8 mouse cellular contexts compared by ENCODE assay signal in the genomic region with DNA sequence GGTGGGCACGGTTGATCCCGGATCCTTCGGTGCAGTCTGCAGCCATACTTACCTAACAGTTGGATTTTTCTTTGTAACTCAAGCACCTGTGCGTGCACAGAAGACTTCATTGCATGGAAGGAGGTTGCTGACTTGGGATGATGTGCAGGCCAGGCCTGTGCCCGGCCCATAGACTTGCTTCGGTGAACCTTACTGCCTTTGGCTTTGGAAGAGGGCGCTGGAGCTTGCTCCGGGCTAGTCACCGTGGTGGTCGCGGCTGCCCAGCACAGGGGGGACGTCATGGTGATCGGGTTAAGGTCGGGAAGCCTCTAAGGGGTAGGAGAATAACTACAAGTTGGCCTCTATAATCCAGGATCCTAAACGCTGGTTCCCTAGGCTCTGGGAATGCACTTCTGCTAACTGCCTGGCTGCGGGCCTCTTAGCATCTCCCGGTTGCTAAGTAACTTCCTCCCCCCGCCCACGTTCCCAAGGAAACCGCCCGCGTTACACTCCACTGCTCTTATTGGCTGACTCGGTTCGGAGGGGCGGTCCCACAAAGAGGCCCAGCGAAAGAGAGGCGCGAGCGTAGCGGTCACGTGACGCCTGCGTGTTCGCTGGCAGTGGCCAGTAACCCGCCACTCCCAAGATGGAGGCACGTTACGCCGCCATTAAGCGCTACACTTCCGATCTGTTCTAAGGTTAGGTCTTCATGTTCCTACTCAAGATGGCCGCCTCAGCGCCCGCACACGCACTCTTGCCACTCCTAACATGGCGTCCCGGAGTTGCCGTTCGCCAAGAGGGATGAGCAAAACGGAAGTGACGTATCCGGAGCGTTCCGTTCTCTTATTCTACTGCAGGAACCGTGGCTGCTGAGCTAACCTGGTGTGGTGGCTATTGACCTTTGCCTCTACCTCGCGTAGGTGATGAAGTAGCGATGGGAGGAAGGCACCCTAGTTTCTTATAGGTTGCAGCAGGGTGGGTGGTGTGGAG. TPM values are rescaled to one million over a fixed set of nuclear protein-coding genes. Genes with fewer than 3 reads are reported as not detected.
DNase-seq lines count a peak whose midpoint lies in the region; ATAC-seq and TF ChIP-seq lines count a peak whose summit lies in the region.

A gene (minus strand): TSS at position 441 of the 969 bp plus-strand sequence.
A gene (plus strand): TSS at position 613 of the 969 bp plus-strand sequence.

- H3K27me3 ChIP-seq in embryonic facial prominence, embryonic 15.5 days, result no peaks in the 10 kb centered on the region
- H3K27me3 ChIP-seq in limb, embryonic 14.5 days (ENCODE audit: control insufficient read depth, insufficient read depth, low read length), result no peaks in the 10 kb centered on the region
- no peaks in the 10 kb centered on the region for H3K27me3 ChIP-seq in midbrain, postnatal 0 days (ENCODE audit: insufficient read depth, low read length)

- H3K27ac ChIP-seq in bone marrow, adult 2 months (ENCODE audit: control insufficient read depth, insufficient read depth, low read depth, low read length, poor library complexity), result peak within 1 kb of the TSS; percentile 17
- H3K27ac ChIP-seq in embryonic facial prominence, embryonic 15.5 days (replicated peaks), result peak within 1 kb of the TSS; percentile 72
- H3K27ac ChIP-seq in limb, embryonic 14.5 days (replicated peaks; ENCODE audit: low read depth, low read length), result peak within 1 kb of the TSS; percentile 29; the same call in 1 of the 2 replicates
- H3K27ac ChIP-seq in midbrain, postnatal 0 days (ENCODE audit: low read depth, low read length), result peak within 1 kb of the TSS; percentile 79

- no peak for TF ChIP-seq POLR2A in bone marrow, adult 2 months (IDR thresholded peaks at IDR 0.05; ENCODE audit: borderline replicate concordance, control insufficient read depth, low read depth, low read length)
- TF ChIP-seq POLR2A in limb, embryonic 14.5 days (IDR thresholded peaks at IDR 0.05; ENCODE audit: borderline replicate concordance, extremely low read depth, insufficient read depth, insufficient read length), result peak; percentile 52; the same call in 1 of the 2 replicates

- DNase-seq in 416B (ENCODE audit: low read depth), result peak; percentile 100
- DNase-seq in heart, adult 8-10 months (ENCODE audit: low spot score), result peak; percentile 99
- DNase-seq in kidney, adult 9 months, result peak; percentile 100
- peak; percentile 100 for DNase-seq in limb, embryonic 14.5 days (ENCODE audit: low spot score)
- DNase-seq in midbrain, postnatal 0 days (ENCODE audit: low spot score), result peak; percentile 100
- peak; percentile 94 to 97 for DNase-seq in spleen, postnatal 14 days (ENCODE audit: low spot score in 2 of 2)

- ATAC-seq in embryonic facial prominence, embryonic 15.5 days (ENCODE audit: insufficient number of reproducible peaks, low FRiP score, low TSS enrichment, low read depth), result peak; percentile 99
- ATAC-seq in limb, embryonic 14.5 days (ENCODE audit: low FRiP score, low read depth), result peak; percentile 99
- ATAC-seq in midbrain, postnatal 0 days (ENCODE audit: low FRiP score), result peak; percentile 99

- 8% methylated on average over 57 of the region's 57 CpGs for WGBS in bone marrow, adult 2 months
- 6% methylated on average over 57 of the region's 57 CpGs for WGBS in embryonic facial prominence, embryonic 15.5 days
- 6% methylated on average over 57 of the region's 57 CpGs for WGBS in limb, embryonic 14.5 days
- 5% methylated on average over 57 of the region's 57 CpGs for WGBS in midbrain, postnatal 0 days

- H3K36me3 ChIP-seq in embryonic facial prominence, embryonic 15.5 days, result peaks cover 34% of the 10 kb centered on the region
- H3K36me3 ChIP-seq in limb, embryonic 14.5 days (ENCODE audit: control insufficient read depth, insufficient read depth, low read length), result peaks cover 33% of the 10 kb centered on the region
- peaks cover 16% of the 10 kb centered on the region for H3K36me3 ChIP-seq in midbrain, postnatal 0 days (ENCODE audit: insufficient read depth, low read length)

- no peak; the same call in 1 of the 2 replicates for TF ChIP-seq CTCF in bone marrow, adult 2 months (IDR thresholded peaks at IDR 0.05; ENCODE audit: control insufficient read depth, insufficient read depth, low read length)
- TF ChIP-seq CTCF in midbrain, postnatal 0 days (IDR thresholded peaks at IDR 0.05), result 0 out of 2 replicates have a peak, but pooled peaks have one; percentile 15

- H3K4me2 ChIP-seq in embryonic facial prominence, embryonic 15.5 days (replicated peaks), result peak within 1 kb of the TSS; percentile 80
- peak within 1 kb of the TSS; percentile 79 for H3K4me2 ChIP-seq in limb, embryonic 14.5 days (replicated peaks; ENCODE audit: low read depth, low read length, severe bottlenecking)
- H3K4me2 ChIP-seq in midbrain, postnatal 0 days (ENCODE audit: low read depth, low read length, poor library complexity, severe bottlenecking), result peak within 1 kb of the TSS; percentile 72

- H3K9me3 ChIP-seq in embryonic facial prominence, embryonic 15.5 days (replicated peaks), result no peaks in the 10 kb centered on the region
- no peaks in the 10 kb centered on the region for H3K9me3 ChIP-seq in limb, embryonic 14.5 days (ENCODE audit: control insufficient read depth, low read length)
- H3K9me3 ChIP-seq in midbrain, postnatal 0 days (ENCODE audit: low read length), result no peaks in the 10 kb centered on the region

- H3K9ac ChIP-seq in embryonic facial prominence, embryonic 15.5 days, result peak within 1 kb of the TSS; percentile 62
- peak within 1 kb of the TSS; percentile 59 for H3K9ac ChIP-seq in limb, embryonic 14.5 days (ENCODE audit: low read depth, low read length, severe bottlenecking)
- peak within 1 kb of the TSS; percentile 79 for H3K9ac ChIP-seq in midbrain, postnatal 0 days (replicated peaks; ENCODE audit: low read length, poor library complexity, severe bottlenecking)

- peaks cover 3% of the 10 kb centered on the region for H3K4me1 ChIP-seq in bone marrow, adult 2 months (ENCODE audit: control insufficient read depth, insufficient read depth, low read length)
- H3K4me1 ChIP-seq in embryonic facial prominence, embryonic 15.5 days, result peaks cover 29% of the 10 kb centered on the region
- peaks cover 17% of the 10 kb centered on the region for H3K4me1 ChIP-seq in limb, embryonic 14.5 days (ENCODE audit: control insufficient read depth, insufficient read depth, low read length)
- H3K4me1 ChIP-seq in midbrain, postnatal 0 days (ENCODE audit: insufficient read depth, low read length), result peaks cover 11% of the 10 kb centered on the region; the same call in 1 of the 2 replicates

- peak within 1 kb of the TSS; percentile 88 for H3K4me3 ChIP-seq in bone marrow, adult 2 months (replicated peaks; ENCODE audit: control insufficient read depth, low read depth, low read length)
- H3K4me3 ChIP-seq in embryonic facial prominence, embryonic 15.5 days (replicated peaks), result peak within 1 kb of the TSS; percentile 73
- peak within 1 kb of the TSS; percentile 61 for H3K4me3 ChIP-seq in limb, embryonic 14.5 days (replicated peaks; ENCODE audit: low read length)
- H3K4me3 ChIP-seq in midbrain, postnatal 0 days (ENCODE audit: low read depth, low read length), result peak within 1 kb of the TSS; percentile 70

RNA-seq across cellular contexts. Expression of the first gene that starts in this region (rescaled TPM):
- polyA plus RNA-seq in bone marrow, adult 2 months (2011; ENCODE audit: insufficient read depth, insufficient read length, low replicate concordance, missing spikeins), result not detected in 2 replicates
- 5.8 and 11.3 TPM in 2 replicates for polyA plus RNA-seq in embryonic facial prominence, embryonic 15.5 days (2015; fragmentation: Nextera tagmentation; extraction: Ambion mirVana)
- not detected for total RNA-seq in heart, adult 8-10 months (2022)
- 1.2 and 1.3 TPM in 2 replicates for polyA plus RNA-seq in limb, embryonic 14.5 days (2012; rRNA removed)
- polyA plus RNA-seq in limb, embryonic 14.5 days (2014; fragmentation: Nextera tagmentation; extraction: Ambion mirVana), result 0.37 and 1.2 TPM in 2 replicates
- 4.3 and 5.8 TPM in 2 replicates for total RNA-seq in midbrain, postnatal 0 days (2014; rRNA removed)
- 5.0 and 5.1 TPM in 2 replicates for polyA plus RNA-seq in midbrain, postnatal 0 days (2015; fragmentation: Nextera tagmentation; extraction: Ambion mirVana)

RNA-seq across cellular contexts. Expression of the second gene that starts in this region (rescaled TPM):
- polyA plus RNA-seq in bone marrow, adult 2 months (2011; ENCODE audit: insufficient read depth, insufficient read length, low replicate concordance, missing spikeins), result 20.8 and 35.2 TPM in 2 replicates
- polyA plus RNA-seq in embryonic facial prominence, embryonic 15.5 days (2015; fragmentation: Nextera tagmentation; extraction: Ambion mirVana), result 116 and 118 TPM in 2 replicates
- total RNA-seq in heart, adult 8-10 months (2022), result 10 to 100 TPM; 61.9 to 67.3 (median 65.5) TPM
- polyA plus RNA-seq in limb, embryonic 14.5 days (2012; rRNA removed), result 156 and 188 TPM in 2 replicates
- polyA plus RNA-seq in limb, embryonic 14.5 days (2014; fragmentation: Nextera tagmentation; extraction: Ambion mirVana), result 89.0 and 103 TPM in 2 replicates
- 71.9 and 85.8 TPM in 2 replicates for total RNA-seq in midbrain, postnatal 0 days (2014; rRNA removed)
- 62.8 and 64.9 TPM in 2 replicates for polyA plus RNA-seq in midbrain, postnatal 0 days (2015; fragmentation: Nextera tagmentation; extraction: Ambion mirVana)

Comparison
In these comparisons a context has a peak if more than half of its experiments do, and no peak if none do; other contexts are left out.
1. Peak in every context shown above with its lines: DNase-seq, ATAC-seq, H3K4me3 ChIP-seq and H3K27ac ChIP-seq.
2. H3K27ac ChIP-seq: peak in every context shown above with its lines; median percentile 79 in midbrain, postnatal 0 days; 72 in embryonic facial prominence, embryonic 15.5 days; 29 in limb, embryonic 14.5 days; 17 in bone marrow, adult 2 months.